Mouse (Mus musculus): ENCODE measurements at regions not wholly inside any gene's neighbourhood (a gene's known extent, or its start where the extent isn't known, plus 50 kb on each side); places are given as distances from the start of the nearest gene placed in this dataset.

GRCm38 (mm10) chr5:47608318-47608717, 374.6 kb upstream of the Slit2 start:
- peak; percentile 38 for DNase-seq (ENCODE audit: low spot score)
